Mouse (Mus musculus) heart, postnatal 0 days (tissue): ENCODE measurements around the gene Phf13.

Experiments used
- CTCF ChIP-seq: IDR thresholded peaks from 2 replicates; pipeline ENCODE4 v1.5.1; 2016; ENCODE audit warnings: antibody characterized with exemption, control low read depth, low read depth
- EP300 ChIP-seq: IDR thresholded peaks from 2 replicates; pipeline ENCODE4 v1.6.1; 2016; ENCODE audit warnings: antibody characterized with exemption, low read depth

GRCm38 (mm10) chr4:152043171-152043570 lies 47.1 kb upstream of the Phf13 start:
- TF ChIP-seq CTCF (no peak), EP300 (no peak)
